Comparison of ENCODE assay signal across 17 mouse cellular contexts in the genomic region with DNA sequence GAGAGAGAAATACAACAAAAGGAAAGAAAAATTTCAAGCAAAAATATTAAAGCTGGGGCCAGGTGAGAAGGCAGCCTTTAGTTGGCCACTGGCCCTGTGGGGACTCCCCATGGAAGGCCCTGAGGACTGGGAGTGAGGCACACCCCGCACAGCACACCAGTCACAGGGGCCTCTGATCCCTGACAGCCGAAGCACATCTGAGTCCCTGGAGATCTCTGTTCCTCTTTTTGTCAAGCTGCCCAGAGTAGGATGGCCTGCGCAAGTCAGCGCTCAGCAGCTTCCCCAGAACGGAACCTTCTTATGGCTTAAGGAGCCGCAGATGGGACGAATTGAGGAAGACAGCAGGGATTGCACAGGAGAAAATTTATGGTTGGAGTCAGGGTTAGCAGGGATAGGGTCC.
A peak's percentile ranks its signal among the peaks of the same experiment; 100 is the strongest.
DNase-seq lines count a peak whose midpoint lies in the region; ATAC-seq and TF ChIP-seq lines count a peak whose summit lies in the region.
"Had no signal": no experiment of that assay in that cellular context is flagged by ENCODE, and none has a peak within 500 bp of the region (broad histone marks: within the 10 kb centered on the region; RNA-seq: fewer than 3 reads in every experiment).

No protein-coding gene starts in this region.

- H3K27ac ChIP-seq in gastrocnemius, adult 2 months, result no peak overlapping the region
- no peak overlapping the region for H3K27ac ChIP-seq in lung, embryonic 14.5 days (ENCODE audit: low read depth)
- no peak overlapping the region for H3K27ac ChIP-seq in spleen, adult 2 months (ENCODE audit: insufficient read depth, low read length)
- H3K27ac ChIP-seq: forebrain, embryonic 15.5 days; midbrain, embryonic 10.5 days had no signal

- H3K9ac ChIP-seq in lung, embryonic 14.5 days, result no peak overlapping the region
- H3K9ac ChIP-seq: forebrain, embryonic 15.5 days had no signal

- ATAC-seq in lung, embryonic 14.5 days (ENCODE audit: insufficient read depth), result no peak
- peak; percentile 98 for ATAC-seq in common myeloid progenitor, adult 5-6 weeks (replicated peaks; ENCODE audit: low read depth, poor library complexity, severe bottlenecking)
- ATAC-seq: activated CD4-positive, CD25-positive, alpha-beta regulatory T cell, adult 4 months; forebrain, embryonic 15.5 days had no signal

- no peak overlapping the region for H3K4me3 ChIP-seq in gastrocnemius, adult 2 months
- no peak overlapping the region for H3K4me3 ChIP-seq in lung, embryonic 14.5 days (ENCODE audit: low read depth, low read length)
- H3K4me3 ChIP-seq in lung, adult 2 months (replicated peaks; ENCODE audit: extremely low read depth, low read depth, low read length), result no peak overlapping the region
- H3K4me3 ChIP-seq in spleen, adult 2 months (ENCODE audit: extremely low read depth, insufficient read depth, insufficient read length), result no peak overlapping the region
- H3K4me3 ChIP-seq: forebrain, embryonic 15.5 days; midbrain, embryonic 10.5 days had no signal

- no peaks in the 10 kb centered on the region for H3K27me3 ChIP-seq in lung, embryonic 14.5 days (ENCODE audit: insufficient read depth, low read length)
- H3K27me3 ChIP-seq in spleen, adult 2 months (ENCODE audit: control insufficient read depth, insufficient read depth, low read length), result no peaks in the 10 kb centered on the region
- H3K27me3 ChIP-seq: forebrain, embryonic 15.5 days had no signal

- no peak overlapping the region for H3K4me2 ChIP-seq in lung, embryonic 14.5 days
- H3K4me2 ChIP-seq: forebrain, embryonic 15.5 days had no signal

- TF ChIP-seq POLR2A in lung, adult 2 months (IDR thresholded peaks at IDR 0.05; ENCODE audit: borderline replicate concordance, extremely low read depth, low read depth, low read length), result no peak
- TF ChIP-seq POLR2A in spleen, adult 2 months (IDR thresholded peaks at IDR 0.05; ENCODE audit: low read depth, low read length), result no peak

- peak; percentile 35 for DNase-seq in gastrocnemius, adult 2 months
- DNase-seq in gastrocnemius, adult 8-10 months (ENCODE audit: low spot score in 2 of 2), result no peak
- peak; percentile 26 for DNase-seq in lung, embryonic 14.5 days
- DNase-seq in lung, adult 2 months, result no peak
- peak; percentile 21 to 40 for DNase-seq in spleen, adult 2 months (ENCODE audit: low read depth in 1 of 2, low spot score in 2 of 2)
- no peak for DNase-seq in urinary bladder, postnatal 36 days (ENCODE audit: low spot score in 2 of 2)
- no peak for DNase-seq in yolk sac, embryonic 10.5 days (ENCODE audit: low spot score)
- DNase-seq: cerebellum, adult 18-20 months; embryo, embryonic 11 days; layer of hippocampus, adult 9-11 months; right cerebral cortex, postnatal 25 days; thymus, postnatal 36 days had no signal

- no peak for TF ChIP-seq CTCF in gastrocnemius, adult 2 months (IDR thresholded peaks at IDR 0.05)
- TF ChIP-seq CTCF in lung, embryonic 14.5 days (IDR thresholded peaks at IDR 0.05; ENCODE audit: low read depth), result no peak
- TF ChIP-seq CTCF in lung, adult 2 months (IDR thresholded peaks at IDR 0.05; ENCODE audit: insufficient read depth, low read length), result no peak
- TF ChIP-seq CTCF in spleen, adult 2 months (IDR thresholded peaks at IDR 0.05; ENCODE audit: extremely low read depth, insufficient read depth, insufficient read length, insufficient replicate concordance), result no peak

- no peaks in the 10 kb centered on the region for H3K36me3 ChIP-seq in lung, embryonic 14.5 days (ENCODE audit: insufficient read depth)
- H3K36me3 ChIP-seq in spleen, adult 2 months (ENCODE audit: control insufficient read depth, insufficient read depth, low read length), result no peaks in the 10 kb centered on the region
- H3K36me3 ChIP-seq: forebrain, embryonic 15.5 days; G1E; midbrain, embryonic 10.5 days had no signal

- intact Hi-C loops in gastrocnemius, adult 2 months (cut with DNase I), result no loop called here

- WGBS in lung, embryonic 14.5 days, result 72% methylated on average over 7 of the region's 7 CpGs
- WGBS in lung, adult 2 months, result 71% methylated on average over 7 of the region's 7 CpGs
- WGBS in spleen, adult 2 months, result 18% methylated on average over 7 of the region's 7 CpGs

- H3K4me1 ChIP-seq in lung, embryonic 14.5 days (ENCODE audit: insufficient read depth), result no peaks in the 10 kb centered on the region
- no peaks in the 10 kb centered on the region for H3K4me1 ChIP-seq in lung, adult 2 months (ENCODE audit: control insufficient read depth, insufficient read depth, low read length)
- H3K4me1 ChIP-seq in spleen, adult 2 months (ENCODE audit: control insufficient read depth, insufficient read depth, insufficient read length), result peaks cover 5% of the 10 kb centered on the region; the same call in 1 of the 2 replicates

- no peaks in the 10 kb centered on the region for H3K9me3 ChIP-seq in lung, embryonic 14.5 days (ENCODE audit: low read depth, low read length)
- H3K9me3 ChIP-seq: forebrain, embryonic 15.5 days; G1E; midbrain, embryonic 10.5 days had no signal

Comparison
In these comparisons a context has a peak if more than half of its experiments do, and no peak if none do; other contexts are left out.
1. DNase-seq: peak in gastrocnemius, adult 2 months (single experiment), lung, embryonic 14.5 days (single experiment) and spleen, adult 2 months (2 of 2); none in gastrocnemius, adult 8-10 months (0 of 2), lung, adult 2 months (single experiment), urinary bladder, postnatal 36 days (0 of 2) and yolk sac, embryonic 10.5 days (single experiment).